Mouse (Mus musculus): ENCODE data around the gene Ice1.

GRCm38 (mm10) chr13:70659715-70660114, 22.3 kb upstream of the Ice1 start:
- TF ChIP-seq CTCF (IDR thresholded peaks at IDR 0.05) (no peak), EP300 (IDR thresholded peaks at IDR 0.05; ENCODE audit: insufficient read depth, low read depth, low read length) (no peak), POLR2A (IDR thresholded peaks at IDR 0.05; ENCODE audit: insufficient read depth, low read depth, low read length) (no peak)
